Mouse (Mus musculus): Measurements from ENCODE around the gene Gsg1l.

DNA sequence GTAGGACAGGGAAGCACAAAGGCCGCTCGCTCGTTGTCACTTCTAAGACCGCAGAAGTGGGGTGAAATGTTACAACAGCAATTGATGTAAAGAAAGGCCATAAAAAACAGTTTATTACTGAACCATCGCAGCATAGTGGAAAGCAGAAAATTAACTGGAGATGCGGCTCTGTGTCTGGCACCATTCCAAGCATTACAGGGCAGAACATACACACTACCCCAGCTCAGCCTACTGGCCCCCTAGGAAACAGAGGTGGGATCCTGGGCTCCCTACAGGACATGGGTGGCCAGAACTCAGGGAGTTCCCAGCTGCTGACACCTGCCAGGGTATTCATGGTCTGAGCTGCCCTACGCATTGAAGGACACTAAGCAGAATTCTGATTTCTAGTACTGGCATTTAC is 23.3 kb downstream of the Gsg1l start:
- TF ChIP-seq CTCF (IDR thresholded peaks at IDR 0.05; ENCODE audit: extremely low read depth, insufficient read length, insufficient replicate concordance, low read depth, low read length) (no peak), POLR2A (IDR thresholded peaks at IDR 0.05; ENCODE audit: low read depth, low read length) (no peak)

Data from small intestine, adult 2 months (tissue).